ENCODE assay signal across 10 mouse cellular contexts in genomic region chr19:43961185-43961584, GRCm38 (mm10). TPM values are rescaled to one million over a fixed set of nuclear protein-coding genes. Genes with fewer than 3 reads are reported as not detected.
DNase-seq lines count a peak whose midpoint lies in the region; ATAC-seq and TF ChIP-seq lines count a peak whose summit lies in the region.
"Had no signal": no experiment of that assay in that cellular context is flagged by ENCODE, and none has a peak within 500 bp of the region (broad histone marks: within the 10 kb centered on the region; RNA-seq: fewer than 3 reads in every experiment).

No protein-coding gene starts in this region.

- no peaks in the 10 kb centered on the region for H3K4me1 ChIP-seq in forebrain, postnatal 0 days (ENCODE audit: insufficient read depth)
- no peaks in the 10 kb centered on the region for H3K4me1 ChIP-seq in forebrain, embryonic 13.5 days
- H3K4me1 ChIP-seq in midbrain, embryonic 10.5 days = peaks cover 17% of the 10 kb centered on the region
- H3K4me1 ChIP-seq in midbrain, embryonic 11.5 days (ENCODE audit: control insufficient read depth, insufficient read depth, low read length) = no peaks in the 10 kb centered on the region

- no peak for DNase-seq in forebrain, postnatal 0 days
- DNase-seq in midbrain, embryonic 10.5 days (ENCODE audit: low spot score) = peak; percentile 37
- no peak for DNase-seq in midbrain, embryonic 11.5 days (ENCODE audit: low spot score, missing footprints)
- no peak for DNase-seq in brain, embryonic 14.5 days (ENCODE audit: low read depth)
- peak; percentile 47 for DNase-seq in thymus, postnatal 14 days
- no peak for DNase-seq in frontal cortex, adult 2 months (ENCODE audit: extremely low spot score in 1 of 2, low spot score in 1 of 2)
- DNase-seq in urinary bladder, postnatal 10 days (ENCODE audit: low spot score) = no peak
- DNase-seq: cerebellum, postnatal 36 days; heart, postnatal 36 days had no signal

- H3K27ac ChIP-seq in forebrain, postnatal 0 days (ENCODE audit: low read depth, low read length) = no peak overlapping the region
- no peak overlapping the region for H3K27ac ChIP-seq in forebrain, embryonic 13.5 days
- H3K27ac ChIP-seq in midbrain, embryonic 10.5 days (replicated peaks) = no peak overlapping the region
- H3K27ac ChIP-seq in midbrain, embryonic 11.5 days (ENCODE audit: low read depth, low read length) = no peak overlapping the region

- no peaks in the 10 kb centered on the region for H3K9me3 ChIP-seq in forebrain, postnatal 0 days (ENCODE audit: low read length)
- H3K9me3 ChIP-seq in forebrain, embryonic 13.5 days (replicated peaks) = no peaks in the 10 kb centered on the region
- H3K9me3 ChIP-seq in midbrain, embryonic 10.5 days (replicated peaks) = no peaks in the 10 kb centered on the region; the same call in 1 of the 2 replicates
- no peaks in the 10 kb centered on the region for H3K9me3 ChIP-seq in midbrain, embryonic 11.5 days (ENCODE audit: control insufficient read depth, low read length)

- 85% methylated on average over 2 of the region's 2 CpGs for WGBS in forebrain, postnatal 0 days
- WGBS in forebrain, embryonic 13.5 days = 92% methylated on average over 2 of the region's 2 CpGs
- WGBS in midbrain, embryonic 10.5 days = 75% methylated on average over 2 of the region's 2 CpGs
- 89% methylated on average over 2 of the region's 2 CpGs for WGBS in midbrain, embryonic 11.5 days

- ATAC-seq in forebrain, postnatal 0 days = no peak
- no peak for ATAC-seq in forebrain, embryonic 13.5 days
- no peak for ATAC-seq in midbrain, embryonic 11.5 days (ENCODE audit: low FRiP score)

- no peaks in the 10 kb centered on the region for H3K36me3 ChIP-seq in forebrain, postnatal 0 days (ENCODE audit: insufficient read depth)
- no peaks in the 10 kb centered on the region for H3K36me3 ChIP-seq in forebrain, embryonic 13.5 days (ENCODE audit: poor library complexity, severe bottlenecking)
- H3K36me3 ChIP-seq in midbrain, embryonic 10.5 days = no peaks in the 10 kb centered on the region
- no peaks in the 10 kb centered on the region for H3K36me3 ChIP-seq in midbrain, embryonic 11.5 days (ENCODE audit: control insufficient read depth, insufficient read depth, low read length)

- peak; percentile 47 for TF ChIP-seq CTCF in forebrain, postnatal 0 days (IDR thresholded peaks at IDR 0.05; ENCODE audit: low read depth)
- TF ChIP-seq CTCF in brain, embryonic 14.5 days (IDR thresholded peaks at IDR 0.05; ENCODE audit: borderline replicate concordance, extremely low read depth, insufficient read depth, insufficient read length) = peak; percentile 42; the same call in 1 of the 2 replicates

- no peak overlapping the region for H3K4me2 ChIP-seq in forebrain, postnatal 0 days (ENCODE audit: low read depth)
- no peak overlapping the region for H3K4me2 ChIP-seq in forebrain, embryonic 13.5 days
- H3K4me2 ChIP-seq in midbrain, embryonic 11.5 days = no peak overlapping the region

- TF ChIP-seq POLR2A in brain, embryonic 14.5 days (IDR thresholded peaks at IDR 0.05; ENCODE audit: borderline replicate concordance, extremely low read depth, insufficient read depth, insufficient read length, poor library complexity, severe bottlenecking) = no peak

- no peaks in the 10 kb centered on the region for H3K27me3 ChIP-seq in forebrain, postnatal 0 days (ENCODE audit: insufficient read depth, low read length)
- no peaks in the 10 kb centered on the region for H3K27me3 ChIP-seq in forebrain, embryonic 13.5 days
- H3K27me3 ChIP-seq in midbrain, embryonic 10.5 days (ENCODE audit: low read depth, poor library complexity, severe bottlenecking) = peaks cover 26% of the 10 kb centered on the region
- H3K27me3 ChIP-seq in midbrain, embryonic 11.5 days (ENCODE audit: control insufficient read depth, insufficient read depth, low read length) = no peaks in the 10 kb centered on the region

- H3K9ac ChIP-seq in forebrain, postnatal 0 days = no peak overlapping the region
- H3K9ac ChIP-seq in forebrain, embryonic 13.5 days = no peak overlapping the region
- no peak overlapping the region for H3K9ac ChIP-seq in midbrain, embryonic 11.5 days (ENCODE audit: low read length)

- no peak overlapping the region for H3K4me3 ChIP-seq in forebrain, postnatal 0 days (ENCODE audit: low read depth, low read length)
- no peak overlapping the region for H3K4me3 ChIP-seq in forebrain, embryonic 13.5 days
- H3K4me3 ChIP-seq in midbrain, embryonic 10.5 days = no peak overlapping the region
- H3K4me3 ChIP-seq in midbrain, embryonic 11.5 days (ENCODE audit: low read depth, low read length) = no peak overlapping the region

RNA-seq across cellular contexts. Expression of gene Dnmbp, which starts 21.2 kb away (rescaled TPM):
- total RNA-seq in forebrain, postnatal 0 days (2014; rRNA removed) = 8.2 and 12.7 TPM in 2 replicates
- 3.3 and 5.2 TPM in 2 replicates for polyA plus RNA-seq in forebrain, postnatal 0 days (2015; fragmentation: Nextera tagmentation; extraction: Ambion mirVana)
- polyA plus RNA-seq in forebrain, embryonic 13.5 days (2015; fragmentation: Nextera tagmentation; extraction: Ambion mirVana) = 11.6 and 12.4 TPM in 2 replicates
- 16.5 and 17.0 TPM in 2 replicates for polyA plus RNA-seq in midbrain, embryonic 10.5 days (2016; fragmentation: Nextera tagmentation; extraction: Ambion mirVana)
- polyA plus RNA-seq in midbrain, embryonic 11.5 days (2014; fragmentation: Nextera tagmentation; extraction: Ambion mirVana) = 13.5 and 14.5 TPM in 2 replicates
- polyA plus RNA-seq in brain, embryonic 14.5 days (2012; rRNA removed) = 16.1 and 16.9 TPM in 2 replicates
- 10.8 and 11.4 TPM in 2 replicates for polyA plus RNA-seq in frontal cortex, adult 2 months (2012; rRNA removed)

RNA-seq across cellular contexts. Expression of gene Cpn1, which starts 25.2 kb away (rescaled TPM):
- 0.46 and 0.57 TPM in 2 replicates for total RNA-seq in forebrain, postnatal 0 days (2014; rRNA removed)
- 0.36 and 0.74 TPM in 2 replicates for polyA plus RNA-seq in forebrain, postnatal 0 days (2015; fragmentation: Nextera tagmentation; extraction: Ambion mirVana)
- polyA plus RNA-seq in forebrain, embryonic 13.5 days (2015; fragmentation: Nextera tagmentation; extraction: Ambion mirVana) = 0.32 and 0.37 TPM in 2 replicates
- 0.22 and 0.42 TPM in 2 replicates for polyA plus RNA-seq in midbrain, embryonic 10.5 days (2016; fragmentation: Nextera tagmentation; extraction: Ambion mirVana)
- 0.14 and 0.28 TPM in 2 replicates for polyA plus RNA-seq in midbrain, embryonic 11.5 days (2014; fragmentation: Nextera tagmentation; extraction: Ambion mirVana)
- 0.15 and 0.23 TPM in 2 replicates for polyA plus RNA-seq in brain, embryonic 14.5 days (2012; rRNA removed)
- polyA plus RNA-seq in frontal cortex, adult 2 months (2012; rRNA removed) = 0.13 and 0.14 TPM in 2 replicates

Comparison
In these comparisons a context has a peak if more than half of its experiments do, and no peak if none do; other contexts are left out.
1. DNase-seq: peak in midbrain, embryonic 10.5 days (single experiment) and thymus, postnatal 14 days (single experiment); none in forebrain, postnatal 0 days (single experiment), midbrain, embryonic 11.5 days (single experiment), brain, embryonic 14.5 days (single experiment), frontal cortex, adult 2 months (0 of 2) and urinary bladder, postnatal 10 days (single experiment).